Mouse (Mus musculus) embryo, embryonic 10.5 days (tissue): ENCODE measurements around the gene Snx21.

Source experiments
- DNase-seq: peaks from one replicate; pipeline ENCODE4 v3.0.0-alpha.2; 2015; ENCODE audit warnings: low spot score

Snx21 gene

GRCm38 (mm10) chr2:164828437-164828836, 42.8 kb downstream of the Snx21 start, which contains the start of gene Spata25:
Spata25 (minus strand) TSS chr2:164828537.
- no peak for DNase-seq

- DNase-seq: no peak
Observed at GRCm38 (mm10) chr2:164829090-164829489, 43.5 kb downstream of the Snx21 start.

GRCm38 (mm10) chr2:164831029-164831428, 45.4 kb downstream of the Snx21 start:
- DNase-seq: no peak

GRCm38 (mm10) chr2:164832032-164832747, 46.6 kb downstream of the Snx21 start:
- DNase-seq: no peak

GRCm38 (mm10) chr2:164832748-164833301, 47.2 kb downstream of the Snx21 start, which contains the start of gene Ctsa:
Ctsa (plus strand) TSS chr2:164832873.
- DNase-seq: peak; percentile 83

GRCm38 (mm10) chr2:164833314-164833959, 47.8 kb downstream of the Snx21 start, which contains the start of gene Neurl2:
Neurl2 (minus strand) TSS chr2:164833456.
- peak; percentile 98 for DNase-seq

GRCm38 (mm10) chr2:164834531-164834930, 48.9 kb downstream of the Snx21 start:
- no peak for DNase-seq

- no peak for DNase-seq
Observed at GRCm38 (mm10) chr2:164835164-164835563, 49.5 kb downstream of the Snx21 start.
